Mouse (Mus musculus) lung, postnatal 0 days (tissue): ENCODE data around the gene Glp2r.

Experiments used
- CTCF ChIP-seq: IDR thresholded peaks from 2 replicates; pipeline ENCODE4 v1.5.1; 2016; ENCODE audit warnings: antibody characterized with exemption, mild to moderate bottlenecking
- EP300 ChIP-seq: IDR thresholded peaks from 2 replicates; pipeline ENCODE4 v1.6.1; 2016; ENCODE audit warnings: antibody characterized with exemption, mild to moderate bottlenecking, control low read depth

DNA sequence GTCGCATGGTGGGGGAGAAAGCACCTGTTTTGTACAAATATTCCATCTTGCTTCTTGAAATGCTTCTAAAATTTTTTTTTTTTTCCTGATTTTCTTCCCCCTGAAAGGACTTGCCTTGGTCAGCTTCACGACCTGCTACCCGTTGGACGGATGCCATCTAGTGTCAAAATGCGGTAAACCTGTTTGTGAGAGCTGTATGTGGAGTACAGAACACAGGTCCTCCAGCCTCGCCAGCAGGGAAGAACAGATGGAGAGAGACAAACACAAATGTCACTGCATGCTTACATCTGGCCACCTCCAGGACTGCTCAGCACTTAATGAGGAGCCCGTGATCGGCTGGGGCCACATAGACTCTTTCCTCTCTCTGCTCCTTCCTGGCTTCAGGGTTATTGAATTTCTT is 1.6 kb upstream of the Glp2r start:
- TF ChIP-seq CTCF (peak; percentile 46), EP300 (no peak)
